Mouse (Mus musculus) brown adipose tissue, adult 24 weeks (tissue): Measurements from ENCODE around the gene Gm9887. TPM values are rescaled to one million over a fixed set of nuclear protein-coding genes. Genes with fewer than 3 reads are reported as not detected.
"Not testable (repeated sequence)": the region's sequence is repeated elsewhere in the genome, so short reads cannot be mapped to it uniquely, and the experiment has no call there.

Experiments
- H3K27ac ChIP-seq: fragments of 200-500 bp; replicated peaks from 2 replicates; pipeline ENCODE4 v1.5.1; 2012; ENCODE audit warnings: low read depth, mild to moderate bottlenecking, low read length
- H3K4me1 ChIP-seq: fragments of 200-500 bp; 2 replicates; pipeline ENCODE4 v1.6.1; 2012; ENCODE audit warnings: low read length, mixed read lengths; ENCODE audit not compliant: control insufficient read depth, insufficient read depth, insufficient read length
- H3K4me3 ChIP-seq: fragments of 200-500 bp; 2 replicates; pipeline ENCODE4 v1.5.1; 2012; ENCODE audit warnings: low read depth, mild to moderate bottlenecking, low read length, moderate library complexity; ENCODE audit not compliant: insufficient read depth
- polyA plus RNA-seq: library from polyadenylated mRNA; stranded (reverse); fragments of >200 nt; gene quantifications from 2 replicates; pipeline ENCODE4 v1.2.4, GENCODE M21; 2012; ENCODE audit not compliant: missing spikeins, insufficient read depth, insufficient read length

Gene Gm9887
- polyA plus RNA-seq, 1 experiment, result not detected

GRCm38 (mm10) chr12:69400367-69400766 lies 28.1 kb upstream of the Gm9887 start:
- Histone ChIP-seq H3K4me1 (no peaks in the 10 kb centered on the region), H3K27ac (no peak overlapping the region), H3K4me3 (no peak overlapping the region)

- Histone ChIP-seq H3K4me3 (no peak overlapping the region), H3K4me1 (peaks cover 6% of the 10 kb centered on the region; the same call in 1 of the 2 replicates), H3K27ac (no peak overlapping the region)
Measured at GRCm38 (mm10) chr12:69394456-69394855, 22.2 kb upstream of the Gm9887 start.

GRCm38 (mm10) chr12:69393076-69393475 lies 20.8 kb upstream of the Gm9887 start:
- Histone ChIP-seq H3K4me1 (peaks cover 6% of the 10 kb centered on the region; the same call in 1 of the 2 replicates), H3K4me3 (no peak overlapping the region), H3K27ac (no peak overlapping the region)

- no peak overlapping the region for H3K27ac ChIP-seq
- H3K4me3 ChIP-seq, result no peak overlapping the region
- H3K4me1 ChIP-seq, result peaks cover 6% of the 10 kb centered on the region; the same call in 1 of the 2 replicates
Measured at GRCm38 (mm10) chr12:69390000-69390698, 17.9 kb upstream of the Gm9887 start.

- peaks cover 3% of the 10 kb centered on the region; the same call in 1 of the 2 replicates for H3K4me1 ChIP-seq
- H3K4me3 ChIP-seq, result no peak overlapping the region
- H3K27ac ChIP-seq, result no peak overlapping the region
Measured at GRCm38 (mm10) chr12:69389273-69389938, 17.1 kb upstream of the Gm9887 start.

- Histone ChIP-seq H3K27ac (no peak overlapping the region), H3K4me3 (no peak overlapping the region), H3K4me1 (peaks cover 3% of the 10 kb centered on the region; the same call in 1 of the 2 replicates)
Measured at GRCm38 (mm10) chr12:69388321-69388869, 16.1 kb upstream of the Gm9887 start.

GRCm38 (mm10) chr12:69386281-69386732 lies 14.0 kb upstream of the Gm9887 start:
- not testable (repeated sequence) for H3K4me3 ChIP-seq, H3K4me1 ChIP-seq, H3K27ac ChIP-seq

GRCm38 (mm10) chr12:69385542-69386280 lies 13.5 kb upstream of the Gm9887 start:
- H3K4me1 ChIP-seq, result peaks cover 3% of the 10 kb centered on the region; the same call in 1 of the 2 replicates
- no peak overlapping the region for H3K27ac ChIP-seq
- no peak overlapping the region for H3K4me3 ChIP-seq

- H3K4me3 ChIP-seq, result no peak overlapping the region
- H3K4me1 ChIP-seq, result no peaks in the 10 kb centered on the region
- H3K27ac ChIP-seq, result no peak overlapping the region
Measured at GRCm38 (mm10) chr12:69384606-69385005, 12.3 kb upstream of the Gm9887 start.

- Histone ChIP-seq H3K4me3 (no peak overlapping the region), H3K27ac (no peak overlapping the region), H3K4me1 (no peaks in the 10 kb centered on the region)
Measured at GRCm38 (mm10) chr12:69382880-69383279, 10.6 kb upstream of the Gm9887 start.

GRCm38 (mm10) chr12:69378558-69379454 lies 6.5 kb upstream of the Gm9887 start:
- Histone ChIP-seq H3K4me3 (no peak overlapping the region), H3K4me1 (no peaks in the 10 kb centered on the region; the same call in 1 of the 2 replicates), H3K27ac (no peak overlapping the region)

- not testable (repeated sequence) for H3K27ac ChIP-seq, H3K4me3 ChIP-seq, H3K4me1 ChIP-seq
Measured at GRCm38 (mm10) chr12:69377636-69378035, 5.4 kb upstream of the Gm9887 start.

- Histone ChIP-seq H3K4me1 (no peaks in the 10 kb centered on the region; the same call in 1 of the 2 replicates), H3K4me3 (no peak overlapping the region), H3K27ac (no peak overlapping the region)
Measured at GRCm38 (mm10) chr12:69377188-69377587, 4.9 kb upstream of the Gm9887 start.

GRCm38 (mm10) chr12:69376132-69376531 lies 3.9 kb upstream of the Gm9887 start:
- H3K27ac ChIP-seq, result no peak overlapping the region
- no peak overlapping the region for H3K4me3 ChIP-seq
- no peaks in the 10 kb centered on the region; the same call in 1 of the 2 replicates for H3K4me1 ChIP-seq
